Mouse (Mus musculus) liver, embryonic 11.5 days (tissue): ENCODE measurements around the gene Wdr70. TPM values are rescaled to one million over a fixed set of nuclear protein-coding genes. Genes with fewer than 3 reads are reported as not detected.
"Not testable (repeated sequence)": the region's sequence is repeated elsewhere in the genome, so short reads cannot be mapped to it uniquely, and the experiment has no call there.

Source experiments
- ATAC-seq: fragments of 200-750 bp; cut with Nextera tagmentation; replicated peaks from 2 replicates; pipeline ENCODE4 v1.8.0; 2017; ENCODE audit warnings: moderate number of reproducible peaks, mild to moderate bottlenecking, moderate TSS enrichment, moderate library complexity; ENCODE audit not compliant: low FRiP score
- DNase-seq: peaks from one replicate; pipeline ENCODE4 v3.0.0-alpha.2; 2017; ENCODE audit warnings: low spot score
- H3K27ac ChIP-seq: fragments of 300-500 bp; sonication (generic); 2 replicates; pipeline ENCODE4 v1.5.1; 2014; ENCODE audit warnings: mild to moderate bottlenecking, low read depth, low read length, control low read depth
- H3K27me3 ChIP-seq: fragments of 300-500 bp; sonication (generic); replicated peaks from 2 replicates; pipeline ENCODE4 v1.6.1; 2014; ENCODE audit warnings: low read length, mixed read lengths; ENCODE audit not compliant: control insufficient read depth, insufficient read depth
- H3K36me3 ChIP-seq: fragments of 300-500 bp; sonication (generic); 2 replicates; pipeline ENCODE4 v1.6.1; 2014; ENCODE audit warnings: mild to moderate bottlenecking, low read length, moderate library complexity, mixed read lengths; ENCODE audit not compliant: control insufficient read depth, insufficient read depth
- H3K4me1 ChIP-seq: fragments of 300-500 bp; sonication (generic); replicated peaks from 2 replicates; pipeline ENCODE4 v1.6.1; 2014; ENCODE audit warnings: low read length, mixed read lengths; ENCODE audit not compliant: control insufficient read depth, insufficient read depth
- H3K4me2 ChIP-seq: fragments of 300-500 bp; sonication (generic); 2 replicates; pipeline ENCODE4 v1.6.1; 2014; ENCODE audit warnings: mild to moderate bottlenecking, control low read depth, moderate library complexity
- H3K4me3 ChIP-seq: fragments of 300-500 bp; sonication (generic); 2 replicates; pipeline ENCODE4 v1.5.1; 2014; ENCODE audit warnings: low read depth, low read length, control low read depth
- H3K9ac ChIP-seq: fragments of 300-500 bp; sonication (generic); 2 replicates; pipeline ENCODE4 v1.6.1; 2014; ENCODE audit warnings: low read depth, low read length, control low read depth
- H3K9me3 ChIP-seq: fragments of 300-500 bp; sonication (generic); 2 replicates; pipeline ENCODE4 v1.6.1; 2016; ENCODE audit warnings: low read length, inconsistent platforms, mixed read lengths; ENCODE audit not compliant: control insufficient read depth
- WGBS: fragments of 180-500 bp; shearing (Covaris S2); extraction: QIAGEN DNeasy Blood & Tissue Kit; methylation state at CpG from one replicate; pipeline ENCODE4 v1.1.7; 2014; 5-methylcytosine and 5-hydroxymethylcytosine counted together
- polyA plus RNA-seq: library from polyadenylated mRNA; unstranded; fragments of >200 nt; fragmentation: Nextera tagmentation; extraction: Ambion mirVana; gene quantifications from 2 replicates; pipeline ENCODE4 v1.2.1, GENCODE M21; 2014

The Wdr70 gene
- polyA plus RNA-seq, 1 experiment from 2014 or later: 51.5 TPM

DNA sequence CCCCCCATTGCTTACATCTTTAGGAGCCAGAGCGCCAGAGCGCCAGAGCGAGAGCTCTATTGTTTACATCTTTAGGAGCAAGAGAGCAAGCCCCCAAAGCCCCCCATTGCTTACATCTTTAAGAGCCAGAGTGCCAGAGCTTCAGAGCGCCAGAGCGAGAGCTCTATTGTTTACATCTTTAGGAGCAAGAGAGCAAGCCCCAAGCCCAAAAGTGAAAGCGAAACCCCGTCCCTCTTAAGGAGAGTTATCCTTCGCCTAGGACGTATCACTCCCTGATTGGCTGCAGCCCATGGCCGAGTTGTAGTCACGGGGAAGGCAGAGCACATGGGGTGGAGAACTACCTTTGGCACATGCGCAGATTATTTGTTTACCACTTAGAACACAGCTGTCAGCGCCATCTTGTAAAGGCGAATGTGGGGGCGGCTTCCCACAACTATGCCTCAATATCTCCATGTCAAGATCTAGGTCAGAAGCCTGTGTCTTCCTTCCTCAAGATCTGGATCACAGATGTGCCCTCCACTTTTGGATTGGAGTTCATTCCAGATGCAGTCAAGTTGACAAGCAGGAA lies 3.0 kb upstream of the Wdr70 start:
- not testable (repeated sequence) for H3K27ac ChIP-seq, H3K27me3 ChIP-seq, H3K36me3 ChIP-seq, H3K4me1 ChIP-seq, ATAC-seq, H3K9ac ChIP-seq, H3K9me3 ChIP-seq, H3K4me3 ChIP-seq, H3K4me2 ChIP-seq, DNase-seq
- 87% methylated on average over 14 of the region's 15 CpGs for WGBS

DNA sequence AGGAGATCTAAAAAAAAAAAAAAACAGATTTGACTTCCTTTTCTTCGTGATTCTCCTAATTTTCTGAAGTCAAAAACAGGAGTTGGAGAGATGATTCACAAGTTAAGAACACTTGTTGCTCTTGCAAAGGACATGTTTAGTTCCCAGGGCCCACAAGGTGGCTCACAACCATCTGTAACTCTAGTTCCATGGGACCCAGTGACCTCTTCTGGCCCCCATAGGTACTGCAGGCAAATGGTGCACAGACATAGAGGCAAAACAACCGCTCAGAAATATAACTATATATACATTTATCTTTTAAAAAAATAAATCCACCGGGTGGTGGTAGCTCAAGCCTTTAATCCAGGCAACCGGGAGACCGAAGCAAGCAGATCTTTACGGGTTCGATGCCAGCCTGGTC lies 1.2 kb downstream of the Wdr70 start:
- 20% methylated on average over 7 of the region's 7 CpGs for WGBS
- H3K9ac ChIP-seq: no peak overlapping the region
- ATAC-seq: no peak
- DNase-seq: peak; percentile 71
- no peaks in the 10 kb centered on the region for H3K4me1 ChIP-seq
- H3K27me3 ChIP-seq: no peaks in the 10 kb centered on the region
- no peak overlapping the region for H3K27ac ChIP-seq
- peaks cover 11% of the 10 kb centered on the region; the same call in 1 of the 2 replicates for H3K36me3 ChIP-seq
- H3K4me3 ChIP-seq: peak overlapping the region; percentile 90
- H3K4me2 ChIP-seq: peak overlapping the region; percentile 68
- H3K9me3 ChIP-seq: no peaks in the 10 kb centered on the region

DNA sequence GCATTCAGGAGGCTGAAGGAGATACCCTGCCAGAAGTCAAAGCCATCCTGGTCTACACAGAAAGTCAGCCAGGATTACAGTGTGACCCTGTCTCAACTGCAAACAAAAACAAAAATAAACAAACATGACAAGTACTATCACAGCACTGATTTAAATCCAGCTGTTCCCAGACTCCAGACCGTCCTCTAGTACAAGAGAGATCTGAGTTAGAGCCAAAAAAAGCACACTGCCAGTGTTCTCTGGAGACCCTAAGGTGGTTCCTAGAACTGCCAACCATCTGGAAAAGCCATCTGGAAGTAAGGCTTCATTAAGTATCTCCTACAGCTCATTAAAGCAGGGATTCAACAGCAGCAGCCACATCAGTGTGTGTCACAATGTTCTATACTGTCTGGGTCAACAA lies 6.3 kb downstream of the Wdr70 start:
- not testable (repeated sequence) for H3K4me2 ChIP-seq, H3K27me3 ChIP-seq, H3K9ac ChIP-seq, H3K4me3 ChIP-seq, ATAC-seq, H3K9me3 ChIP-seq, H3K27ac ChIP-seq, DNase-seq, H3K4me1 ChIP-seq
- H3K36me3 ChIP-seq: peaks cover 18% of the 10 kb centered on the region; the same call in 1 of the 2 replicates
- WGBS: 92% methylated on average over 1 of the region's 1 CpGs

DNA sequence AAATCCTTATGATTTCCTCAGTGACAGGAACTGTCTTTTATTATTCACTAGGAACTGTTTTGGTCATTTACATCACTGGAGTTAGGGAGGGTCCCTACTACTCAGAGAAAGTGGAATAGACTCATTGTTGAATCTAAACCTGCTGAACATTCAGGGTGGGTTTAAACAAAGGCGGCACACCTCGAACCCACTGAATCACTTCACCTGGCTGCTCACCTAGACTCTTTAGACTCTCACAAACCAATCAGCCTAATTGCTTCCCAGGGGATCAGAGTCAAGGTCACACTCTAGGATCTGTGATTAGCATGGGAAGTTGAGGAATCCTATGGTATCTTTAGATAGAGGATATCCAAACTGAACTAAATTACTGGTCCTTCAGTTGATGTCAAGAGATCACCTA lies 8.3 kb downstream of the Wdr70 start:
- no peak overlapping the region for H3K4me3 ChIP-seq

DNA sequence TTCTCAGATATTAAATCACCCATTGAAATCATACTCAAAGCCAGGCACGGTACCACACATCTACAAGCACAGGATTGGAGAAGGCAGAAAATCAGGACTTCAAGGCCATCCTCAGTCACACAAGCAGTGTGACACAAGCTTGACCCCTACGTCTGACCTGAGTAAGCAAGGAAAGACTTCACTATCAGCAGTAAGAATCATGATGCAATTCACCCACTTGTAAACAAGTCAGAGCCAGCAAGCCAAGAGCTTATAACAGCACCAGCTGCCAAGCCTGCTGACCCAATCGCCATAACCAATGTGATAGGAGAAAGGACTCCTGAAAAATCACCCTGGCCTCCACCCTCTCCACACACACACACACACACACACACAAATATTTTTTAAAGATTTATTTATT lies 10.3 kb downstream of the Wdr70 start:
- no peaks in the 10 kb centered on the region for H3K27me3 ChIP-seq
- H3K36me3 ChIP-seq: peaks cover 12% of the 10 kb centered on the region; the same call in 1 of the 2 replicates
- 79% methylated on average over 3 of the region's 3 CpGs for WGBS

More for the DNA sequence above, 8.3 kb downstream of the Wdr70 start:
- H3K27ac ChIP-seq: no peak overlapping the region
- no peak for ATAC-seq
- H3K27me3 ChIP-seq: no peaks in the 10 kb centered on the region
- H3K4me2 ChIP-seq: no peak overlapping the region
- no peaks in the 10 kb centered on the region for H3K4me1 ChIP-seq
- no peaks in the 10 kb centered on the region for H3K9me3 ChIP-seq
- peaks cover 13% of the 10 kb centered on the region; the same call in 1 of the 2 replicates for H3K36me3 ChIP-seq
- 93% methylated on average over 2 of the region's 2 CpGs for WGBS
- H3K9ac ChIP-seq: no peak overlapping the region
- DNase-seq: no peak

DNA sequence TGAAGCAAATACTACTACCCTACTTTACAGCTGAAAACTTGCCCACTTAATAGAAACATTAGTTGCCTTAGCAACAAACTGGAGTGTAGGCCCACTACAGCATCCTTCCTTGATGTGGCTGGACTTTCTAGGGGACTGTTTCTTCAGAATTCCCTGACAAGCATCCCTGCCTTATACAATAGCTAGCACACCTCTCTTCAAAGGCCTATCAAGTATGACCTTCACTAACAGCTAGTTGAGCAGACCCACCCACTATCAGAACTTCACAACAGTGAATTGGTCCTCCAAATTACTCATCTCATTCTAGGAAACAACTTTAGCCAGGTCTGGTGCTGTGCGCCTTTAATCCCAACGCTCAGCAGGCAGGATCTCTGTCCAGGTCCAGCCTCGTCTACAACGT lies 11.7 kb downstream of the Wdr70 start:
- no peak overlapping the region for H3K4me3 ChIP-seq
- ATAC-seq: no peak
- H3K27me3 ChIP-seq: no peaks in the 10 kb centered on the region
- 86% methylated on average over 4 of the region's 4 CpGs for WGBS
- peaks cover 7% of the 10 kb centered on the region; the same call in 1 of the 2 replicates for H3K36me3 ChIP-seq
- H3K27ac ChIP-seq: no peak overlapping the region
- no peaks in the 10 kb centered on the region for H3K4me1 ChIP-seq
- H3K9me3 ChIP-seq: no peaks in the 10 kb centered on the region
- no peak overlapping the region for H3K9ac ChIP-seq
- no peak overlapping the region for H3K4me2 ChIP-seq
- DNase-seq: no peak

More for the DNA sequence above, 10.3 kb downstream of the Wdr70 start:
- no peak for ATAC-seq
- H3K4me2 ChIP-seq: no peak overlapping the region
- no peak overlapping the region for H3K9ac ChIP-seq
- no peaks in the 10 kb centered on the region for H3K4me1 ChIP-seq
- no peaks in the 10 kb centered on the region for H3K9me3 ChIP-seq
- no peak overlapping the region for H3K4me3 ChIP-seq
- no peak overlapping the region for H3K27ac ChIP-seq
- no peak for DNase-seq

DNA sequence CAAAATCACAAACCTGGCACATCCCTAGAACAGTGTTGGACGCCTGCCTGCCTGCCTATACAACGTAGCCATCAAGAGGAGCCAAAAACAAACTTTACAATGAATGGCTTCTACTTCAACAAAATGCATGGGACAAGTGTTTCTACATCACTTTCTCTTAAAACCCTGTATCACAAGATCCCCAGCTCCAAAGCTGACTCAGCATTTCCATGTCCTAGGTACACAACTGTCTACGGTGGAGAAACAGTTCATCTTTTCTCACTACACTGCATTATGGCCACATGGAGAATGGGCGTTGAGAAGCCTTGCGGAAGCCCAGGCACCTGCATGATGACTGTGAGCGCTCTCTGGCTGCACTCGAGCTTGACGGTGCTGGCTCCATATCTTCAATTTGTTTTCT lies 16.9 kb downstream of the Wdr70 start:
- H3K27me3 ChIP-seq: no peaks in the 10 kb centered on the region
- H3K4me1 ChIP-seq: no peaks in the 10 kb centered on the region
- no peaks in the 10 kb centered on the region for H3K9me3 ChIP-seq
- peaks cover 2% of the 10 kb centered on the region; the same call in 1 of the 2 replicates for H3K36me3 ChIP-seq
- DNase-seq: no peak
- H3K27ac ChIP-seq: no peak overlapping the region
- WGBS: 92% methylated on average over 8 of the region's 8 CpGs
- H3K4me3 ChIP-seq: no peak overlapping the region
- no peak for ATAC-seq
- no peak overlapping the region for H3K9ac ChIP-seq
- H3K4me2 ChIP-seq: no peak overlapping the region

DNA sequence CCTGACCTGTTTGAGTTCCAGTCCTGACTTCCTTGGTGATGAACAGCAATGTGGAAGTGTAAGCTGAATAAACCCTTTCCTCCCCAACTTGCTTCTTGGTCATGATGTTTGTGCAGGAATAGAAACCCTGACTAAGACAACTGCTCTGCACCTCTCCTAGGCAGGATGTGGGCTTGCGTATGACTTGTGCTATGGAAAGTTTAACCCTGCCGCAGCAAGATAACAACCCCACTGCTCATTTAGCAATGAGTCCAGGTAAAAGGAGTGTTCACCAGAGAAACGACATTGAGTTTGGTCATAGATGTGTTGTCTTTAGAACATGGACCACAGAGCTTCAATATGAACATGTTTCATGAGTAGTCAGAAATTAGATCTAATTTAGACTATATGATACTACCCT lies 25.9 kb downstream of the Wdr70 start:
- not testable (repeated sequence) for H3K9me3 ChIP-seq, H3K4me1 ChIP-seq, H3K9ac ChIP-seq, H3K4me3 ChIP-seq, ATAC-seq, H3K36me3 ChIP-seq, H3K4me2 ChIP-seq, DNase-seq, H3K27ac ChIP-seq, H3K27me3 ChIP-seq
- WGBS: 82% methylated on average over 3 of the region's 3 CpGs

DNA sequence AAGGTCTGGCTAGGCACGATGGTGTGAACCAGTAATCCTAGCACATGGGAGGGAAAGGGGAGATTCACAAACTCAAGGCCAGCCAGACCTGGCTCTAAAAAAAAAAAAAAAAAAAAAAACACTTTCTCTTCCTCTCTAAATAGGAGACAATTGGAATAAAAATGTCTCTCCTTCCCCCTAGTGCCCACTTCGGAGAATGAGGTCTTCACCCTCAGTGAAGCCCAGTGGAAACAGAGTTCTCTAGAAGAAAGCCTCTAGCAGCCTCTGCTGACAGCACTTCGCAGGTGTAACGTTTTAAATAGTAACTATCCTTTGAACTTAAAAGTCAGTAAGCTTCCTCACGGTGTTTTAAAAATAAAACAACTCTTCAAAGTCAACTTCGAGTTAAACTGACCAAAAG lies 33.8 kb downstream of the Wdr70 start:
- Histone ChIP-seq H3K4me3 (no peak overlapping the region), H3K4me2 (no peak overlapping the region), H3K27ac (no peak overlapping the region), H3K4me1 (no peaks in the 10 kb centered on the region), H3K9me3 (no peaks in the 10 kb centered on the region), H3K9ac (no peak overlapping the region), H3K36me3 (0 out of 2 replicates have a peak, but pooled peaks cover 2% of the 10 kb centered on the region), H3K27me3 (no peaks in the 10 kb centered on the region)
- no peak for ATAC-seq
- WGBS: 79% methylated on average over 6 of the region's 6 CpGs
- no peak for DNase-seq
